Mouse (Mus musculus) neural tube, embryonic 15.5 days (tissue): ENCODE results near the gene Taar8b. TPM values are rescaled to one million over a fixed set of nuclear protein-coding genes. Genes with fewer than 3 reads are reported as not detected.
"Not testable (repeated sequence)": the region's sequence is repeated elsewhere in the genome, so short reads cannot be mapped to it uniquely, and the experiment has no call there.

Experiments
- ATAC-seq: fragments of 200-750 bp; cut with Nextera tagmentation; 2 replicates; pipeline ENCODE4 v1.8.0; 2017; ENCODE audit warnings: mild to moderate bottlenecking, moderate TSS enrichment, moderate library complexity; ENCODE audit not compliant: low FRiP score
- H3K27ac ChIP-seq: fragments of 300-500 bp; sonication (generic); replicated peaks from 2 replicates; pipeline ENCODE4 v1.5.1; 2015; ENCODE audit warnings: mild to moderate bottlenecking, inconsistent platforms
- H3K27me3 ChIP-seq: fragments of 300-500 bp; sonication (generic); replicated peaks from 2 replicates; pipeline ENCODE4 v1.6.1; 2015; ENCODE audit warnings: inconsistent platforms
- H3K36me3 ChIP-seq: fragments of 300-500 bp; sonication (generic); 2 replicates; pipeline ENCODE4 v1.6.1; 2015; ENCODE audit warnings: inconsistent platforms
- H3K4me1 ChIP-seq: fragments of 300-500 bp; sonication (generic); 2 replicates; pipeline ENCODE4 v1.6.1; 2015; ENCODE audit warnings: inconsistent platforms
- H3K4me2 ChIP-seq: fragments of 300-500 bp; sonication (generic); 2 replicates; pipeline ENCODE4 v1.6.1; 2015; ENCODE audit warnings: inconsistent platforms, mild to moderate bottlenecking, moderate library complexity
- H3K4me3 ChIP-seq: fragments of 300-500 bp; sonication (generic); replicated peaks from 2 replicates; pipeline ENCODE4 v1.5.1; 2015; ENCODE audit warnings: mild to moderate bottlenecking, inconsistent platforms
- H3K9ac ChIP-seq: fragments of 300-500 bp; sonication (generic); replicated peaks from 2 replicates; pipeline ENCODE4 v1.6.1; 2015; ENCODE audit warnings: mild to moderate bottlenecking, inconsistent platforms
- H3K9me3 ChIP-seq: fragments of 300-500 bp; sonication (generic); replicated peaks from 2 replicates; pipeline ENCODE4 v1.6.1; 2016; ENCODE audit warnings: inconsistent platforms
- WGBS: fragments of 180-500 bp; shearing (Covaris S2); methylation state at CpG from one replicate; pipeline ENCODE4 v1.1.7; 2015; ENCODE audit warnings: mixed read lengths; 5-methylcytosine and 5-hydroxymethylcytosine counted together
- polyA plus RNA-seq: library from polyadenylated mRNA; unstranded; fragments of >200 nt; fragmentation: Nextera tagmentation; extraction: Ambion mirVana; gene quantifications from 2 replicates; pipeline ENCODE4 v1.2.1, GENCODE M21; 2015

Taar8b gene
- polyA plus RNA-seq, 1 experiment from 2014 or later = not detected

DNA sequence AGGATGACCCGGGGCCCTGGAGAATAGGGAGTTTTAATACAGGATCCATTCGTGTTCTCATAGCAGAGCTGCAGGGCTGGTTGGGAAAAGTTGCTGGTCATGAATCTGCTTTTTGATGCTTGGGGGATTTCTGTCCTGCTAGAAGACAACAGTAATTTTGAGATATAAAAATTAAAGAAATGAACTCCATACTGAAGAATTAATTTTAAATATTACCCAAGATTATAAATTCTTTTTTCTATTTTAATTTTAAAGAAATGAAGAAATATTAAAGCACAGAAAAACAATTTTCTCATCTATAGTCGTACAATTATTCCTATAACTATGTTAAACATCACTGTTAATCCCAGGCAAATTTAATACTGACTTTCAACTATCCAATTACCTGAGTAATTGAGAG is 9.7 kb upstream of the Taar8b start, which contains the start of gene Taar8c:
Gene Taar8c, minus strand, starts transcription at position 101 of the 400 bp plus-strand sequence.
- H3K36me3 ChIP-seq, H3K4me2 ChIP-seq, H3K4me3 ChIP-seq, ATAC-seq, H3K4me1 ChIP-seq, H3K9me3 ChIP-seq, H3K27ac ChIP-seq, H3K27me3 ChIP-seq, H3K9ac ChIP-seq: not testable (repeated sequence)
- WGBS = 91% methylated on average over 1 of the region's 3 CpGs

- H3K9ac ChIP-seq, H3K4me1 ChIP-seq, ATAC-seq, H3K27me3 ChIP-seq, H3K27ac ChIP-seq, H3K36me3 ChIP-seq, H3K4me3 ChIP-seq, H3K4me2 ChIP-seq, H3K9me3 ChIP-seq: not testable (repeated sequence)
- 68% methylated on average over 2 of the region's 2 CpGs for WGBS
These were observed 4.9 kb upstream of the Taar8b start for GRCm38 (mm10) chr10:24097010-24097409.

DNA sequence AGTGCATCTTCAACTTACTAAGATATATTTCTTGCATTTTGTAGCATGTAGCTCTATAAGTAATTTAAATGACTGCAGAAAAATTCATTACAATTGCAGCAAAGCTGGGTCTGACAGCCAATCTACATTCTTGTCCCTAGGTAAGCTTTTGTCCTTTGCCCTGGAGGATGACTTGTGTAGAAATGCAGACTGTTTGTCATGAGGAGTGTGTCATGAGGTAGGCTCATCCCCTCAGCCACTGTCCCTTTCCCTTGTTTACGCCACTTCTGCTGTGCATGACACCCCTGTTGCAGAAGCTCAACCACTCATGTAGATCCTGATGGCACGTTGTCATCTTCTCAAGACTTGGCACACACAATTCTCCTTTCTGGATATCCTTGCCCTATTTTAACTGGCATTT is 4.9 kb downstream of the Taar8b start:
- Histone ChIP-seq H3K27ac (no peak overlapping the region), H3K27me3 (no peaks in the 10 kb centered on the region), H3K36me3 (no peaks in the 10 kb centered on the region), H3K4me1 (no peaks in the 10 kb centered on the region), H3K9ac (no peak overlapping the region), H3K9me3 (no peaks in the 10 kb centered on the region), H3K4me2 (no peak overlapping the region), H3K4me3 (no peak overlapping the region)
- 93% methylated on average over 2 of the region's 2 CpGs for WGBS
- no peak for ATAC-seq

DNA sequence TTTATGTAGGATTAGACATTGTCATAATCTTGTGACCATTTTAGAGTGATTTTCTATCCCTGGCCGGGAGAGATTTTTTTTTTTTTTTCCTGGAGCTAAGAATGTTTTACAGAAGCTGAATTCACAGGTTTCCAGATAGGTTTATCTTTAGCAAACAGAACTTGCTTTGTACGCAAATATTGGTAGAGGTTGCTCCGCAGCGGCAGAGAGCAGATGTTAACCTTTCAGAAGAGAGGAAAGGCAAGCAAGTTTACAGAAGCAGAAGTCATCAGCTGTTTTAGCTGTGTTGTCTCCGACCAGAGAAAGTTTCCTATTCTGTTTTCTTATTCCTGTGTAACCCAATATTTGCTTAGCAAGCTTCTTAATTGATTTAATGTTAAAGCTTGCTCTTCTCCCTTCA is 5.5 kb downstream of the Taar8b start:
- 90% methylated on average over 5 of the region's 5 CpGs for WGBS
- H3K9ac ChIP-seq = no peak overlapping the region
- H3K4me1 ChIP-seq = no peaks in the 10 kb centered on the region
- no peaks in the 10 kb centered on the region for H3K27me3 ChIP-seq
- no peak overlapping the region for H3K4me2 ChIP-seq
- ATAC-seq = no peak
- H3K27ac ChIP-seq = no peak overlapping the region
- no peaks in the 10 kb centered on the region for H3K36me3 ChIP-seq
- no peak overlapping the region for H3K4me3 ChIP-seq
- H3K9me3 ChIP-seq = no peaks in the 10 kb centered on the region

- H3K4me1 ChIP-seq = no peaks in the 10 kb centered on the region
- no peak for ATAC-seq
- no peaks in the 10 kb centered on the region for H3K27me3 ChIP-seq
- H3K4me2 ChIP-seq = no peak overlapping the region
- H3K27ac ChIP-seq = no peak overlapping the region
- no peaks in the 10 kb centered on the region for H3K36me3 ChIP-seq
- WGBS = 53% methylated on average over 5 of the region's 5 CpGs
- no peak overlapping the region for H3K9ac ChIP-seq
- H3K9me3 ChIP-seq = no peaks in the 10 kb centered on the region
- no peak overlapping the region for H3K4me3 ChIP-seq
These were observed 6.2 kb downstream of the Taar8b start for GRCm38 (mm10) chr10:24085936-24086335.

DNA sequence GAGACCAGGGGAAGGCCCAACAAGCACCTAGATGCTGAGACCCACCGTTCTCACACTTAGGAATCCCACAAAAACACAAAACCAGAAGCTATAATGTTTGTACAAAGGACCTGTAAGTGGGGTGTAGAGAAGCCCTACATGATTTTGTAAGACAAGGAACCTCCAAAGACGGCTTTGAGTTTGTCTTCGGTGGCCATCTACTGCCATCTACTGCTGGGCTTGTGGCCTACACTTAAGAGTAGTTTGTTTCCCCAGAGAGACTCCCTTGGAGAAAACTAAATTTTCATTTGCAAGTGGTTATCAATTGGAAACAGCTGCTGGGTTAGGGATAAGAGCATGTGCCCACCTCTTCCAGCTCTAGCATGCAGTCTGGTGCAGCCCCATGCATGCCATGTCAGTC is 11.9 kb downstream of the Taar8b start:
- 48% methylated on average over 3 of the region's 3 CpGs for WGBS
- H3K27me3 ChIP-seq = no peaks in the 10 kb centered on the region

DNA sequence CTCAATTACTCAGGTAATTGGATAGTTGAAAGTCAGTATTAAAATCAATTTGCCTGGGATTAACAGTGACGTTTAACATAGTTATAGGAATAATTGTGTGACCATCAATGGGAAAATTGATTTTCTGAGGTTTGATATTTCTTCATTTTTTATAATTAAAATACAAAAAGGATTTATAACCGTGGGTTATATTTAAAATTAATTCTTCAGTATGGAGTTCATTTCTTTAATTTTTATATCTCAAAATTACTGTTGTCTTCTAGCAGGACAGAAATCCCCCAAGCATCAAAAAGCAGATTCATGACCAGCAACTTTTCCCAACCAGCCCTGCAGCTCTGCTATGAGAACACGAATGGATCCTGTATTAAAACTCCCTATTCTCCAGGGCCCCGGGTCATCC is 15.9 kb downstream of the Taar8b start, which contains the start of gene Taar8a:
Gene Taar8a, plus strand, starts transcription at position 301 of the 400 bp plus-strand sequence.
- not testable (repeated sequence) for H3K27me3 ChIP-seq, H3K4me2 ChIP-seq, H3K36me3 ChIP-seq, H3K9me3 ChIP-seq, H3K4me3 ChIP-seq, H3K27ac ChIP-seq, ATAC-seq, H3K9ac ChIP-seq, H3K4me1 ChIP-seq
- 89% methylated on average over 2 of the region's 4 CpGs for WGBS

More for the DNA sequence above, 11.9 kb downstream of the Taar8b start:
- Histone ChIP-seq H3K4me3 (no peak overlapping the region), H3K27ac (no peak overlapping the region), H3K4me2 (no peak overlapping the region), H3K36me3 (no peaks in the 10 kb centered on the region), H3K9ac (no peak overlapping the region), H3K4me1 (no peaks in the 10 kb centered on the region), H3K9me3 (no peaks in the 10 kb centered on the region)
- no peak for ATAC-seq

DNA sequence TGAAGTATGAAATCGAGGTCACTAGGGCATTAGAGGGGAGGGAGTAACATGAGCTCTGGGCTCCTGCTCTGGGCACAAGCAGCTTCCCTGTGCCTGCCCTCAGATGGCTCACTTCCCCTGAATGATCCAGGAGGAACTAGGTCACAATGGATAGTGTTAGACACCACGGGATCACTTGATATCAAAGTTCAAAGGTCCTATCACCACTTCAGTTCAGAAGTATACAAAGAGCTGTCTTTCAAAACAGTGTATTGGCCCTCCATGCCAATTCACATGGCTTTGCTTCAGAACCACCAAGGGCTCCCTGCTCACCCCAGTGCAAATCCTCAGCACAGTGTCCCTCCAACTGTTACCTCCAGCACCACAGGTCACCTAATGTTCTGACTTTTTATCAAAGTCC is 17.3 kb downstream of the Taar8b start:
- WGBS = 69% methylated on average over 2 of the region's 2 CpGs
- ATAC-seq, H3K36me3 ChIP-seq: not testable (repeated sequence)

DNA sequence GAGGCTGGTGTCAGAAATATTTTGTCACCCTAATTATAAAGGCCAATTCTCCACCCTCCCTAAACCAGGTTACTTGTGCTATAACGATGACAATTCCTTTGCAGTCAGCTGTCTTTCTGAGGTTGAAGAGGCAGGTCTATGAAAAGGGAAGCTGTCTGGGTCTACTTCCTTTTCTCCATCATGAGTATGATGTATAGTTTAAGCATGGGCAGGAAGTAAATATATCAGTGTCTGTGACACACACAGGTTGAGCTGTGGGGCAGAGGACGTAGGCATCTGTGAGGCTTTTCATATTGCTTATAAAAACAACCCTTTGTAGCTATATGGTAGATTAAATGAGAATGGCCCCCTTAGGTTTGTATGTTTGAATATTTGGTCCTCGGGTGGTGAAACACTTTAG is 33.1 kb downstream of the Taar8b start:
- Histone ChIP-seq H3K9me3 (no peaks in the 10 kb centered on the region), H3K4me1 (no peaks in the 10 kb centered on the region), H3K36me3 (no peaks in the 10 kb centered on the region), H3K4me3 (no peak overlapping the region), H3K4me2 (no peak overlapping the region), H3K27ac (no peak overlapping the region), H3K27me3 (no peaks in the 10 kb centered on the region), H3K9ac (no peak overlapping the region)
- 84% methylated on average over 3 of the region's 3 CpGs for WGBS
- ATAC-seq = no peak

More for the DNA sequence above, 17.3 kb downstream of the Taar8b start:
- not testable (repeated sequence) for H3K9me3 ChIP-seq, H3K4me1 ChIP-seq, H3K9ac ChIP-seq, H3K4me3 ChIP-seq, H3K4me2 ChIP-seq, H3K27ac ChIP-seq, H3K27me3 ChIP-seq

DNA sequence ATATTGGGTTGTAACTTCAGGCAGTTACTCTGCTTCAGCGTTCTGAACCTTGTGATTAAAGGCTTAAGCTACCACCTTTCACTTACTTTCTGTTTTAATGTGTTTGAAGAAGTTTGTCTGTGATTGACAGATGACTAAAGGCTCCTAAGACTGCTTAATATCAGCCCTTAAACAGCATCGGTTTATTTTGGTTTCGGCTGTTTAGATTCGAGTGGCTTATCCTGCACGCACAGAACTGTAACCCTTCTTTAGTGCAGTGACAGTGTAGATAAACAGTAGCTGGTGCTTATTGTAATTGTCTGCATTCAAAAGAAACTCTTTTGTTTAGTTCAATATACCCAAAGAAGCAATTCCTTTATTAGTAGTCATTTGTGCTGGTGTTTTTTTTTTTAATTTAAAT is 40.1 kb downstream of the Taar8b start:
- WGBS = 80% methylated on average over 5 of the region's 5 CpGs
- Histone ChIP-seq H3K9me3 (no peaks in the 10 kb centered on the region), H3K4me1 (no peaks in the 10 kb centered on the region), H3K36me3 (no peaks in the 10 kb centered on the region), H3K4me2 (no peak overlapping the region), H3K27me3 (no peaks in the 10 kb centered on the region), H3K9ac (no peak overlapping the region), H3K4me3 (no peak overlapping the region), H3K27ac (no peak overlapping the region)
- no peak for ATAC-seq

- Histone ChIP-seq H3K36me3 (no peaks in the 10 kb centered on the region), H3K9ac (no peak within 1 kb of the TSS), H3K9me3 (no peaks in the 10 kb centered on the region), H3K27ac (no peak within 1 kb of the TSS), H3K4me2 (no peak within 1 kb of the TSS), H3K4me3 (no peak within 1 kb of the TSS), H3K27me3 (no peaks in the 10 kb centered on the region), H3K4me1 (no peaks in the 10 kb centered on the region)
- no peak for ATAC-seq
These were observed 42.9 kb downstream of the Taar8b start, which contains the start of gene Taar7f for GRCm38 (mm10) chr10:24049210-24049609. Gene Taar7f (plus strand): TSS chr10:24049510.
